Mouse (Mus musculus) ovary, postnatal 10 days (tissue): ENCODE data around the gene Tacstd2.
"Not testable (repeated sequence)": the region's sequence is repeated elsewhere in the genome, so short reads cannot be mapped to it uniquely, and the experiment has no call there.

Experiments used
- DNase-seq: peaks from one replicate; pipeline ENCODE4 v3.0.0; 2022; ENCODE audit warnings: low spot score

The Tacstd2 gene

GRCm38 (mm10) chr6:67535777-67536054 is at the start of gene Tacstd2:
TSS of gene Tacstd2 (minus strand) at chr6:67535796.
- DNase-seq: no peak

DNA sequence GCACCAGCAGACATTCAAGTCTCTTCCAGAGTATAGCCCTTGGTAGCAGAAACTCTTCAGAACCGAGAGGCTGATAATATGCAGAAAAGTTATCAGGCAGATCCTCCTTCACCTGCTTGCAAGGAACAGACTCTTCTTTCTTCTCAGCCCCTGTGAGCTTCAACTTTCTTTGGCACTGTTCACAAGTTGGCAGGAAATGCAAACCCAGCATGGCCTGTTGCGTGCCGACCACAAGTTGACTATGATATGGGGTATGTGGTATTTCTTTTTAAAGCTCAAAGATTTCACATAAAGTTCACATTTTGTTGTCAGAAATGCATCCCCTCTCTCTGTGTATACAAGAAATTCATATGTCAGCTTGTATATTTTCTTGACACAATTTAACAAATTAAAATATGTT is 30.7 kb upstream of the Tacstd2 start:
- no peak for DNase-seq

- DNase-seq: no peak
Observed at GRCm38 (mm10) chr6:67555376-67555775, 19.8 kb upstream of the Tacstd2 start.

DNA sequence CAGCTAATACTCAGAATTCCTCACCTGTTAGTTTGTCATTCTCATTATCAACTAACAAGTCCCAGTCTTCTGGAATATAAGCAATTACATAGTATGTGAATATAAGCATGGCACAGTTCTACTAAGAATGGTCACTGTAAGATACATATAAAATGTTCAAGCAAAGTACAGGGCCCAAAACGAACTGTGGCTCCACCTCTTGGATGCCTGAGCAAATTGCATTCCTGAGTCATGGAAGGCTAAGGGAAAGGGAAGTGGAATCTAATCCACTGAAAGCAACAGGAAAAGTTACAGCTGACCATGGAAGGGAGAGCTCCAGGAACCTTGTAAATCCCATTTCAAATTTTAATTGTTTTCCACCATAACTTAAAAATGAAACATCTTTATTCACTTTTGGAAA is 14.0 kb upstream of the Tacstd2 start:
- DNase-seq: no peak

GRCm38 (mm10) chr6:67535005-67535776 is 405 bp downstream of the Tacstd2 start:
- no peak for DNase-seq

DNA sequence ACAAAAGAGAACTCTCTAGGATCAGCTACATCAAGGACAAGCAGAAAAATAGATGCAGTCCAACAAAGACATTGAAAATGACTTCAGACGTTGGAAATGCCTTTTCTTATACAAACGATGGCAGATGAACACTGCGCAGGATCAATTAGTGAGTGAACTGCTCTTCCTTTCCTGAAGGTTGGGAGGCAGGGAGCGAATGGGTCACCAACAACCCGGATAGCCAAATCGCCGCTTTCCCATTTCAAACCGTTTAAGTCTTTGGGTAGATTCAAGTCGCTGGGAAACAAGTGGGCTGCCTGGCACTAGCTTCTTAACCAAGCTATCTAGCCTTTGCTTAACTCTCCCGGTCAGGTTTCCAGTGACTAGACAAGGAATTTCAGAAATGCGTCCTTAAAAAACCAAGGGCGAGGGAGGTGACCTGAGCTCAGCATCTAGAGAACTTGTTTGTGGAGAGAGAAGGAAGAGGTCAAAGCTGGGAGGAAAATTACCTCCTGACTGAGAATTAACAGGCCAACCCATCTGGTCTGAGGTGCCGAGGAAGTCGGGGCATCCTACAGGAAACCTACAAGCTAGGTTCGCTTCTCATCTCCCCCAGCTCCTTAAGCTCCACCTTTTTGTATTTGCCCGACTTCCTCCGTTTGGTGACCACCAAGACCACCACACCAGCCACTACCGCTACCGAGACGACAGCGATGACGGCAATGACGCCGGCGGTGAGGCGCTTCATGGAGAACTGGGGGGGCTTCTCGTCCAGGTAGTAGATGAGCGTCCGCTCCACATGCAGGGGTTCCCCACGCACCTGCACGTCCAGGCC is 1.2 kb downstream of the Tacstd2 start:
- DNase-seq: no peak

GRCm38 (mm10) chr6:67532665-67533440 is 2.7 kb downstream of the Tacstd2 start:
- DNase-seq: no peak

DNA sequence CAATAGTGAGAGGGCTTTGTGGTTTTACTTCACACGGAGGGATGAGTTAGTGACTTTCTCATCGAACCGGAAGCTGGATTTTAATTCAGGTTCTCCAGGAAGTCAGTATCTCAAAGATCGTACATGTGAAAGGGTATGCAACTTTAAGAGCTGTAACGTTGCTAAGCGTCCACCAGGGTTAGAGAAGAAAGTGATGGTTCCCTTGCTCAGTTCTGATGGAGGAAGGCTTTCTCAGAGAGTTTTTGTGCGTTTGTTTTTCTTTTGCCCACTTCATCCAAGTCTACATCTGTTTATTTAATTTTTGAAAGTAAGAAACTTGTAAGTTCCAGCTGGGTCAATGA is 3.8 kb downstream of the Tacstd2 start:
- no peak for DNase-seq

DNA sequence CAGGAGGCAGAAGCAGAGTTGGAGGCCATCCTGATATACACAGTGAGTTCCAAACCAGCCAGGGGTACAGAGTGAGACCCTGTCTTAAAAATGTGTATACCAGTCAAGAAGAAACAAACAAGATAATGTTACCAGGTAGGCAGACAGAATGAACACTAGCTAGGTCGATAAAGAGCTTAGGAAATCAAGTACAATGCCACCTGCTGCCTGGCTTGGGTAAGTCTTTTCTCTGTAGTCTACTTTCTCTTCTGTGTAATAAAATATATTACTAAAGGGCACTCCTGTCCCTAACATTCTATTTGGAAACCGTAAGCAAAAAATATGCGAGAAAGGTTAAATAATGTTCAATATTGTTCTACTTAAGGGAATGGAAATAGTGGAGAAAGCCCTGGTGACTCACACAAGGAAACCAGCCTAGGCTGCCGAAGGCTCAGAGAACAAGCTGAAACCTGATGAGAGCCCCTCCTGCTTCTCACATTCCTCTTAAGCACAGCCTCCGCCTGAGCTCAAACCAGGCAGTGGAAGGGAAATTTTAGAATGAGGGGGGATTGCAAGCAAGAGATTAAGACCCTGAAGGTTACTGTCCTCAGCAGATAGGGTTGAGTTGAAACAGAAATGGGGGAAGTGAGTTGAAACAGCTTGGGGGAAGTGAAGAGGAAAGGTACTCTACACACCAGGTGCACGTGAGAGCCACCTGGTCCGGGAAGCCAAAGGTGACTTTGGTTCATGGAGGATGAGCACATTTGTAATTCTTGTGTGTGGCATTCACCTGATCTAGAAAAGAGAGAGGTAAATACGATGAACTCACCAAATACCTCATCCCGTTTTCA is 4.4 kb downstream of the Tacstd2 start:
- no peak for DNase-seq

DNA sequence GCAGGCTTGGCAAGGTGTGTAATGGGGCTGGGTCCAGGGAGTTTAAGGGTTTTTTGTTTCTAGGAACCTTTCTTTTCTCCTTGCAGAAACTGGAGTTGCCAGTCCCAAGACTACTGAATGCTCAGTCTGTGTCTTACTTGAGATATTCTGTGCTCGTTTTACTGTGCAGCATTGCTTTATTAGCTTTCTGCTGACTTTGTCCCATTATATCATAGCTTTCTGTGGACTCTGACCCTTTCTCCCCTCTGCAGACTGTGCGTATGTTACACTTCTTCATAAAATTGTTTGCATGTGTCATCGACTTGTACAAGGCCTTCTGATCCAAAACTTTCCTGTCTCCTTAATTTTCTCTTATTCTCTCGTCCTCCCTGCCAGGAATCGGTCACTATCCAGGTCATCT is 9.2 kb downstream of the Tacstd2 start:
- no peak for DNase-seq

- no peak for DNase-seq
Observed at GRCm38 (mm10) chr6:67510752-67511151, 24.8 kb downstream of the Tacstd2 start.

- not testable (repeated sequence) for DNase-seq
Observed at GRCm38 (mm10) chr6:67501938-67502337, 33.7 kb downstream of the Tacstd2 start.

- DNase-seq: no peak
Observed at GRCm38 (mm10) chr6:67491755-67492154, 43.8 kb downstream of the Tacstd2 start, which contains the start of gene Il23r. TSS of gene Il23r (minus strand) at chr6:67491855.
